Mouse (Mus musculus) brain, embryonic 14.5 days (tissue): ENCODE data around the gene Tbc1d22a.

Experiments used
- CTCF ChIP-seq: fragments of 200-500 bp; IDR thresholded peaks from 2 replicates; pipeline ENCODE4 v1.5.1; 2012; ENCODE audit warnings: inconsistent platforms, mild to moderate bottlenecking, moderate library complexity, borderline replicate concordance; ENCODE audit not compliant: insufficient read depth, insufficient read length; ENCODE audit errors: extremely low read depth
- POLR2A ChIP-seq: fragments of 200-500 bp; IDR thresholded peaks from 2 replicates; pipeline ENCODE4 v1.6.1; 2012; ENCODE audit warnings: mild to moderate bottlenecking, inconsistent platforms, borderline replicate concordance; ENCODE audit not compliant: poor library complexity, insufficient read depth, insufficient read length, severe bottlenecking; ENCODE audit errors: extremely low read depth

DNA sequence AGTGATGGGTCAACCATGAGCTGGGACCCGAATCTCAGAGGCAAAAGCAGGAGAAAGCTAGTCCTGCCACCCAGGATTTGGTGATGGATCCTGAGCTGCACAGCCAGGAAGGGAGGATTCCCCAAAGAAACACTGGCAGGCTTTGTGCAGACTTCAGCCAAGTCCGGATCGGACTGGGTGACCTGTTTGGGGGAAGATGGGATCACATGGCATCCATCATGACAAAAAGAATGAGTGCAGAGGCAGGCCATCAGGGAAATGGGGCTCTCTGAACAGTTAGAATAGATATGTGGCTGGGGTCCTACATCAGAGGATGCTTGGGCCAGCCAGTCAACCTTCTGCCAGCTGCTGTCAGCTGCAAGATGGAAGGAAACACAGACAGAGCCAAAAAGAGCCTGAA lies 328.1 kb downstream of the Tbc1d22a start:
- TF ChIP-seq CTCF (no peak), POLR2A (no peak)
